Mouse (Mus musculus) layer of hippocampus, postnatal 14 days (tissue): ENCODE results near the gene Tas2r129. TPM values are rescaled to one million over a fixed set of nuclear protein-coding genes. Genes with fewer than 3 reads are reported as not detected.
"Not testable (repeated sequence)": the region's sequence is repeated elsewhere in the genome, so short reads cannot be mapped to it uniquely, and the experiment has no call there.

Source experiments
- DNase-seq, 2 experiments: peaks; one replicate each; pipeline ENCODE4 v3.0.0; 2021 to 2022; ENCODE audit warnings: low spot score in 2 of 2, mixed read lengths in 1 of 2
- long read RNA-seq, 2 experiments: library from polyadenylated mRNA; stranded (forward); transcript quantifications; one replicate each; pipeline ENCODE4 v2.0.0; 2021
- total RNA-seq, 2 experiments: library from RNA; stranded (reverse); gene quantifications; 2 replicates each; pipeline ENCODE4 v1.2.3; 2021

The Tas2r129 gene
- total RNA-seq = not detected
- long read RNA-seq, experiment 1 = 0 reads
- long read RNA-seq, experiment 2 = 0 reads

DNA sequence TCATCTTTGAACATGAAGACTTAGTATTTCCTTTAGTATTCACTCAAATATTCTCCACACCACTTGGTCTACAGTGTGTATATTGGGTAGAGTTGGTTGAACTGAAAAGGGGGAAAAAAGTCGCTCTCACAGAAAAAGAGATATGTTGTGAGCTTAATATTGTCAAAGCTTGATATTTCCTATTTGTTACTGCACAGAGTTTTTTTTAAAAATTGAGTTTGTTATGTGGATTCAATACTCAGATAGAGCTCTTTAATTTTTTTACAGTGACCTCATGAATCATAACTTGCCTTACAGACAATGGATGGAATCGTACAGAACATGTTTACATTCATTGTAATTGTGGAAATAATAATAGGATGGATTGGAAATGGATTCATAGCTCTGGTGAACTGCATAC lies at the start of gene Tas2r129:
Gene Tas2r129, plus strand, starts transcription at position 301 of the 400 bp plus-strand sequence.
- DNase-seq = no peak

GRCm38 (mm10) chr6:132909351-132909750 lies 41.6 kb upstream of the Tas2r129 start, which contains the start of gene Tas2r125:
Gene Tas2r125 (plus strand): TSS chr6:132909651.
- no peak for DNase-seq

DNA sequence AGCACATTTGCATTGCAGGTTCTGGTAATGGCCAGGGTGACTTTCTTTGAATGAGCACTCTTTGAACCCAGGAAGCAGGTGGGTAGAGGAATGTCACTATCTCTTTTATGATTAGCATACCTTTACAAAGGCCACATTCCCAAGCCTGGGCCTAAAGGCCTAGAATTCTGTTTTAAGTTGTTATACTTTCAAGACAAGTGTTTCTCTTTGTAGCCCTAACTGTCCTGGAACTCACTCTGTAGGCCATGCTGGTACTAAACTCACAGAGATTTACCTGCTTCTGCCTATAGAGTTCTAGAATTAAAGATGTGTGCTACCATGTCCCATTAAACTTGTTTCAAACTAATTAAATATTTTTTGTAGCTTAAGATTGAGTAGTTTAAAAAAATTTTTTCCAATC lies 9.5 kb upstream of the Tas2r129 start:
- not testable (repeated sequence) for DNase-seq

GRCm38 (mm10) chr6:132957819-132958218 lies 6.9 kb downstream of the Tas2r129 start, which contains the start of gene Tas2r131:
Gene Tas2r131 (minus strand): TSS chr6:132957919.
- DNase-seq = no peak

- DNase-seq = no peak
Observed at GRCm38 (mm10) chr6:132980865-132981264, 30.0 kb downstream of the Tas2r129 start, which contains the start of gene Tas2r109. Gene Tas2r109 (minus strand): TSS chr6:132980965.

Other genes with a start within 250 kb of the Tas2r129 start
- not detected for gene Tas2r122, start 239.2 kb upstream of the Tas2r129 start, total RNA-seq
- gene Tas2r115, start 213.1 kb upstream of the Tas2r129 start, total RNA-seq = not detected
- not detected for gene Tas2r124, start 196.4 kb upstream of the Tas2r129 start, total RNA-seq
- not detected for gene Tas2r102, start 189.0 kb upstream of the Tas2r129 start, total RNA-seq
- not detected for gene Tas2r136, start 172.9 kb upstream of the Tas2r129 start, total RNA-seq
- not detected for gene Tas2r117, start 148.3 kb upstream of the Tas2r129 start, total RNA-seq
- not detected for gene Tas2r123, start 104.0 kb upstream of the Tas2r129 start, total RNA-seq
- not detected for gene Tas2r116, start 95.7 kb upstream of the Tas2r129 start, total RNA-seq
- gene Tas2r110, start 83.1 kb upstream of the Tas2r129 start, total RNA-seq = not detected
- gene Tas2r113, start 58.1 kb upstream of the Tas2r129 start, total RNA-seq = not detected
- gene Tas2r125, start 41.5 kb upstream of the Tas2r129 start, total RNA-seq = not detected
- gene Tas2r131, start 6.8 kb downstream of the Tas2r129 start, total RNA-seq = not detected
- gene Tas2r109, start 29.9 kb downstream of the Tas2r129 start, total RNA-seq = not detected
- gene Tas2r103, start 86.0 kb downstream of the Tas2r129 start, total RNA-seq = not detected
- not detected for gene Tas2r140, start 104.7 kb downstream of the Tas2r129 start, total RNA-seq
- 10 to 100 TPM; 67.8 to 72.6 TPM for gene Smim10l1, start 153.8 kb downstream of the Tas2r129 start, total RNA-seq